Comparison of ENCODE assay signal across 8 mouse cellular contexts in the genomic region with DNA sequence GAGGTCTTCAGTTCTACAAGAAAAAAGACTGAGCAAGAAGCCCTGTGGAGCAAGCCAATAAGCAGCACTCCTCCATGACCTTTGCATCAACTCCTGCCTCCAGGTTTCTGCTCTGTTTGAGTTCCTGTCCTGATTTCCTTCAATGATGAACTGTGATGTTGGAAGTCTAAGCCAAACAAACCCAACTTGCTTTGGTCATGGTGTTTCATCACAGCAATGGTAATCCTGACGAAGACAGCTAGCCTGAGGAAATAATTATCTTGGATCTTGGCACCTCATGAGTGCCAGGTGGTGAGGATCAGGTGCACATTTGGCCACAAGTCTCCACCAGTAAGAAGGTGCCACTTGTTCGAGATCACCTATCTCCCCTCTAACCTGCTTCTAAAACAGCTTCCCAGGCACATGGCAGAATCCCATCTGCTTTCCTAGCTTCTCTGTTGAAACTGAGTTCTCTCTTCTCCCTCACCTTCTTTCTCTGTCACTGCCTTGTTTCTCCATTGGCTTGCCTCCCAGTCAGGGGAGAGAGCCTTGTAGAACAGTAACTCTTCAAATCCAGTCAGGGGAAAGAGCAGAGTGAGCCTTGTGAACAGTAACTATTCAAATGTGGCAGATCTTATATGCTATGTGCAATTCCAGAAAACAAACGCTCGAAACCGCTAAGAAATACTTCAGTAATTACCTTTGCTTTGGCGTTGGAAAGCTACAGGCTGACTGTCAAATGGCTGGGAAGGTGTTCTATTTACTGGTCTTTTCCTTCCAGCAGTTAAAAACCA. TPM values are rescaled to one million over a fixed set of nuclear protein-coding genes. Genes with fewer than 3 reads are reported as not detected.
DNase-seq lines count a peak whose midpoint lies in the region; ATAC-seq and TF ChIP-seq lines count a peak whose summit lies in the region.

Gene Baz1a, minus strand, starts transcription at position 723 of the 773 bp plus-strand sequence.

- no peak for DNase-seq in gastrocnemius, postnatal 4 days (ENCODE audit: low spot score in 2 of 2)
- DNase-seq in gastrocnemius, adult 2 months = no peak
- peak; percentile 20 to 34 for DNase-seq in kidney, postnatal 36 days
- no peak for DNase-seq in retina, embryonic 14.5 days (ENCODE audit: low spot score)
- DNase-seq in urinary bladder, postnatal 36 days (ENCODE audit: low spot score in 2 of 2) = no peak
- DNase-seq in urinary bladder, adult 2 months (ENCODE audit: low spot score) = no peak

- intact Hi-C loops in gastrocnemius, adult 2 months (cut with DNase I) = no loop called here

- no peak for TF ChIP-seq CTCF in gastrocnemius, adult 2 months (IDR thresholded peaks at IDR 0.05)
- TF ChIP-seq CTCF in embryonic fibroblast, embryonic 13.5 days (IDR thresholded peaks at IDR 0.05; ENCODE audit: borderline replicate concordance, insufficient read depth, low read length) = no peak

- no peak within 1 kb of the TSS for H3K4me3 ChIP-seq in gastrocnemius, adult 2 months
- no peak within 1 kb of the TSS for H3K4me3 ChIP-seq in embryonic fibroblast, embryonic 13.5 days (ENCODE audit: insufficient read depth, low read length)

- H3K27ac ChIP-seq in gastrocnemius, adult 2 months = no peak within 1 kb of the TSS
- H3K27ac ChIP-seq in embryonic fibroblast, embryonic 13.5 days (ENCODE audit: insufficient read depth, low read length) = no peak within 1 kb of the TSS

- TF ChIP-seq POLR2A in embryonic fibroblast, embryonic 13.5 days (IDR thresholded peaks at IDR 0.05; ENCODE audit: low read depth, low read length) = no peak

- peaks cover 4% of the 10 kb centered on the region; the same call in 1 of the 2 replicates for H3K4me1 ChIP-seq in embryonic fibroblast, embryonic 13.5 days (ENCODE audit: control insufficient read depth, insufficient read depth, low read length)

- ATAC-seq in CD4-positive, CD25-positive, alpha-beta regulatory T cell, adult 4 months = no peak

RNA-seq across cellular contexts. Expression of gene Baz1a, which starts in this region (rescaled TPM):
- total RNA-seq in gastrocnemius, postnatal 4 days (2021) = 10 to 100 TPM; 11.4 to 13.4 TPM
- total RNA-seq in gastrocnemius, adult 2 months (2021) = 1 to 10 TPM; 3.6 to 4.1 TPM
- 10 to 100 TPM; 25.3 to 26.2 TPM for polyA plus RNA-seq in CD4-positive, CD25-positive, alpha-beta regulatory T cell, adult 4 months (2017; shearing (Covaris generic))
- 35.3 and 36.7 TPM in 2 replicates for polyA plus RNA-seq in embryonic fibroblast, embryonic 13.5 days (2011; ENCODE audit: insufficient read length, low read depth, missing spikeins)
- 7.1 and 9.8 TPM in 2 replicates for polyA plus RNA-seq in urinary bladder, adult 2 months (2012; rRNA removed)

Comparison
In these comparisons a context has a peak if more than half of its experiments do, and no peak if none do; other contexts are left out.
1. DNase-seq: peak in kidney, postnatal 36 days (2 of 2); none in gastrocnemius, postnatal 4 days (0 of 2), gastrocnemius, adult 2 months (single experiment), retina, embryonic 14.5 days (single experiment), urinary bladder, postnatal 36 days (0 of 2) and urinary bladder, adult 2 months (single experiment).